Mouse (Mus musculus) CH12.LX (cell line): ENCODE results near the gene Col9a3. TPM values are rescaled to one million over a fixed set of nuclear protein-coding genes. Genes with fewer than 3 reads are reported as not detected.

ENCODE experiments used
- DNase-seq: peaks from one replicate; pipeline ENCODE4 v3.0.0-alpha.2; 2013; ENCODE audit errors: extremely low read depth
- H3K27ac ChIP-seq: 2 replicates; pipeline ENCODE4 v1.5.1; 2012; ENCODE audit warnings: low read depth, mild to moderate bottlenecking, control low read depth, moderate library complexity; ENCODE audit not compliant: insufficient read depth
- H3K27me3 ChIP-seq: replicated peaks from 2 replicates; pipeline ENCODE3; 2012; ENCODE audit warnings: inconsistent platforms
- H3K36me3 ChIP-seq, 2 experiments: replicated peaks in 1 of 2; 2 replicates each; pipeline versions ENCODE3 to v1.6.1; 2012; ENCODE audit warnings: inconsistent platforms in 1 of 2, low read length in 1 of 2, mild to moderate bottlenecking in 1 of 2, mixed read lengths in 1 of 2, moderate library complexity in 1 of 2; ENCODE audit not compliant: control insufficient read depth in 1 of 2, insufficient read depth in 1 of 2
- H3K4me1 ChIP-seq, 2 experiments: 2 replicates each; pipeline ENCODE4 v1.6.1; 2012; ENCODE audit warnings: inconsistent platforms in 1 of 2, moderate library complexity in 1 of 2; ENCODE audit not compliant: insufficient read depth in 2 of 2, control insufficient read depth in 1 of 2
- H3K4me2 ChIP-seq: 2 replicates; pipeline ENCODE4 v1.6.1; 2012; ENCODE audit warnings: low read depth, mild to moderate bottlenecking, control low read depth; ENCODE audit not compliant: poor library complexity, insufficient read depth, severe bottlenecking
- H3K4me3 ChIP-seq, 3 experiments: fragments of 150-350 bp in 1 of 3; sonication (generic) in 1 of 3; replicated peaks in 1 of 3; 2 replicates each; pipeline versions ENCODE3 to v1.5.1; 2011 to 2012; ENCODE audit warnings: low read depth in 2 of 3, low read length in 2 of 3, mild to moderate bottlenecking in 2 of 3, moderate library complexity in 2 of 3, control low read depth in 1 of 3, improper control_type of control experiment in 1 of 3, inconsistent platforms in 1 of 3, mixed read lengths in 1 of 3; ENCODE audit not compliant: poor library complexity in 1 of 3
- H3K79me2 ChIP-seq: replicated peaks from 2 replicates; pipeline ENCODE4 v1.6.1; 2012; ENCODE audit warnings: mild to moderate bottlenecking, moderate library complexity; ENCODE audit not compliant: control insufficient read depth, poor library complexity, insufficient read depth, severe bottlenecking; ENCODE audit errors: extremely low read depth
- H3K9ac ChIP-seq: 2 replicates; pipeline ENCODE4 v1.6.1; 2012; ENCODE audit warnings: low read depth, mild to moderate bottlenecking, control low read depth, moderate library complexity; ENCODE audit not compliant: insufficient read depth
- H3K9me3 ChIP-seq: replicated peaks from 2 replicates; pipeline ENCODE3; 2012; ENCODE audit warnings: low read length, inconsistent platforms, mixed read lengths
- CHD1 ChIP-seq: IDR thresholded peaks from 2 replicates; pipeline ENCODE4 v1.6.1; 2012; ENCODE audit warnings: low read depth, low read length, improper control_type of control experiment, inconsistent platforms
- CHD2 ChIP-seq: IDR thresholded peaks from 2 replicates; pipeline ENCODE4 v1.6.1; 2011; ENCODE audit warnings: low read length, improper control_type of control experiment
- CTCF ChIP-seq, 2 experiments: IDR thresholded peaks in 1 of 2; conservative IDR thresholded peaks in 1 of 2; 2 replicates each; pipeline ENCODE4 v1.5.1; 2011 to 2012; ENCODE audit warnings: low read depth in 2 of 2, low read length in 2 of 2, improper control_type of control experiment in 1 of 2, inconsistent platforms in 1 of 2, mild to moderate bottlenecking in 1 of 2, moderate library complexity in 1 of 2
- E2F4 ChIP-seq: IDR thresholded peaks from 2 replicates; pipeline ENCODE4 v1.6.1; 2011; ENCODE audit warnings: low read depth, low read length, improper control_type of control experiment; ENCODE audit not compliant: insufficient replicate concordance
- ETS1 ChIP-seq: conservative IDR thresholded peaks from 2 replicates; pipeline ENCODE4 v1.6.1; 2012; ENCODE audit warnings: low read depth, mild to moderate bottlenecking, inconsistent platforms, low read length, improper control_type of control experiment, moderate library complexity
- HCFC1 ChIP-seq: IDR thresholded peaks from 2 replicates; pipeline ENCODE4 v1.6.1; 2012; ENCODE audit warnings: low read depth, mild to moderate bottlenecking, inconsistent platforms, low read length, improper control_type of control experiment
- IRF4 ChIP-seq: IDR thresholded peaks from 2 replicates; pipeline ENCODE4 v1.6.1; 2014; ENCODE audit warnings: low read depth, mild to moderate bottlenecking, inconsistent platforms, low read length, improper control_type of control experiment
- MAX ChIP-seq: IDR thresholded peaks from 2 replicates; pipeline ENCODE4 v1.6.1; 2011; ENCODE audit warnings: low read length, improper control_type of control experiment
- MAZ ChIP-seq: IDR thresholded peaks from 2 replicates; pipeline ENCODE4 v1.6.1; 2012; ENCODE audit warnings: low read depth, mild to moderate bottlenecking, inconsistent platforms, low read length, improper control_type of control experiment, moderate library complexity
- MEF2A ChIP-seq: IDR thresholded peaks from 2 replicates; pipeline ENCODE4 v1.6.1; 2014; ENCODE audit warnings: low read depth, mild to moderate bottlenecking, inconsistent platforms, low read length, improper control_type of control experiment, borderline replicate concordance
- MXI1 ChIP-seq: IDR thresholded peaks from 2 replicates; pipeline ENCODE4 v1.6.1; 2011; ENCODE audit warnings: mild to moderate bottlenecking, low read depth, low read length, improper control_type of control experiment
- NELFE ChIP-seq: IDR thresholded peaks from 2 replicates; pipeline ENCODE4 v1.6.1; 2011; ENCODE audit warnings: low read depth, low read length, improper control_type of control experiment
- POLR2A ChIP-seq: IDR thresholded peaks from 2 replicates; pipeline ENCODE4 v1.6.1; 2011; ENCODE audit warnings: low read depth, mild to moderate bottlenecking, improper control_type of control experiment, low read length
- RCOR1 ChIP-seq: conservative IDR thresholded peaks from 2 replicates; pipeline ENCODE4 v1.6.1; 2012; ENCODE audit warnings: low read depth, mild to moderate bottlenecking, inconsistent platforms, low read length, improper control_type of control experiment
- TBP ChIP-seq: conservative IDR thresholded peaks from 2 replicates; pipeline ENCODE4 v1.6.1; 2011; ENCODE audit warnings: low read depth, low read length, improper control_type of control experiment
- TCF12 ChIP-seq: IDR thresholded peaks from 2 replicates; pipeline ENCODE4 v1.6.1; 2014; ENCODE audit warnings: low read depth, mild to moderate bottlenecking, inconsistent platforms, low read length, improper control_type of control experiment
- UBTF ChIP-seq: IDR thresholded peaks from 2 replicates; pipeline ENCODE4 v1.6.1; 2012; ENCODE audit warnings: low read depth, mild to moderate bottlenecking, inconsistent platforms, low read length, improper control_type of control experiment, moderate library complexity
- USF1 ChIP-seq: IDR thresholded peaks from 2 replicates; pipeline ENCODE4 v1.6.1; 2014; ENCODE audit warnings: low read depth, mild to moderate bottlenecking, inconsistent platforms, low read length, improper control_type of control experiment
- ZC3H11A ChIP-seq: IDR thresholded peaks from 2 replicates; pipeline ENCODE4 v1.6.1; 2012; ENCODE audit warnings: low read depth, mild to moderate bottlenecking, inconsistent platforms, low read length, improper control_type of control experiment
- ZMIZ1 ChIP-seq: IDR thresholded peaks from 2 replicates; pipeline ENCODE4 v1.6.1; 2012; ENCODE audit warnings: low read depth, mild to moderate bottlenecking, inconsistent platforms, low read length, improper control_type of control experiment
- dilution Hi-C: fragments of 300-500 bp; cut with MboI; formaldehyde crosslinking; loops from 2 replicates; pipeline ENCODE4 v1.14.3; 2020; ENCODE audit warnings: low sequenced_read_pairs; ENCODE audit not compliant: extremely low pct_unique_long_range_greater_than_20kb, extremely low pct_ligation_motif_present
- in situ Hi-C: fragments of 300-500 bp; cut with MboI; formaldehyde crosslinking; loops from 3 replicates; pipeline ENCODE4 v1.14.3; 2019; ENCODE audit warnings: low sequenced_read_pairs, low pct_ligation_motif_present, low pct_unique_long_range_greater_than_20kb, mixed read lengths
- polyA plus RNA-seq: library from polyadenylated mRNA; unstranded; fragments of >175 nt; gene quantifications from 2 replicates; pipeline ENCODE4 v1.2.1, GENCODE M21; 2012; ENCODE audit warnings: low read depth; ENCODE audit not compliant: insufficient read length
- total RNA-seq, 2 experiments: library from RNA; depleted of rRNA; stranded (reverse); fragments of 300-350 nt in 1 of 2; fragments of >200 nt in 1 of 2; gene quantifications; 2 replicates each; pipeline ENCODE4 v1.2.3; 2012 to 2014

Col9a3 gene
- total RNA-seq (2012; rRNA removed) (1.9 and 2.0 TPM in 2 replicates), total RNA-seq (2014; rRNA removed) (0.56 and 0.57 TPM in 2 replicates), polyA plus RNA-seq (0.87 and 2.1 TPM in 2 replicates)

- Histone ChIP-seq H3K27ac (no peak within 1 kb of the TSS), H3K27me3 (no peaks in the 10 kb centered on the region), H3K9ac (no peak within 1 kb of the TSS)
- in situ Hi-C loops, result no loop called here
- TF ChIP-seq ZMIZ1 (no peak), TCF12 (no peak), MAX (no peak), USF1 (no peak), MAZ (no peak), IRF4 (no peak), TBP (no peak)
- TF ChIP-seq, all 38 proteins: peak for 0
- Histone ChIP-seq H3K36me3 (peaks cover 39 to 77% of the 10 kb centered on the region in 2 experiments), H3K4me3 (no peak within 1 kb of the TSS), H3K4me2 (no peak within 1 kb of the TSS), H3K4me1 (no peaks in the 10 kb centered on the region), H3K79me2 (no peaks in the 10 kb centered on the region), H3K9me3 (no peaks in the 10 kb centered on the region)
- DNase-seq, result no peak
- dilution Hi-C loops, result no loop called here
Measured at GRCm38 (mm10) chr2:180597490-180597889, at the start of gene Col9a3. Col9a3 (plus strand) TSS chr2:180597790.

- Histone ChIP-seq H3K27me3 (no peaks in the 10 kb centered on the region), H3K36me3 (no peaks in the 10 kb centered on the region), H3K4me1 (peaks cover 0 to 10% of the 10 kb centered on the region in 2 experiments; a peak in 2 of 4 replicates), H3K4me3 (no peak overlapping the region), H3K27ac (no peak overlapping the region), H3K9ac (no peak overlapping the region), H3K4me2 (no peak overlapping the region), H3K79me2 (no peaks in the 10 kb centered on the region), H3K9me3 (no peaks in the 10 kb centered on the region)
- in situ Hi-C loops (no loop called here), dilution Hi-C loops (no loop called here)
- TF ChIP-seq ETS1, result no peak
- no peak for TF ChIP-seq USF1
- no peak for TF ChIP-seq CTCF (conservative IDR thresholded peaks at IDR 0.05 in 1 of 2, IDR thresholded peaks at IDR 0.05 in 1 of 2; ENCODE audit: low read depth in 2 of 2, low read length in 2 of 2)
- TF ChIP-seq NELFE, result no peak
- TF ChIP-seq ZC3H11A, result no peak
- no peak for TF ChIP-seq UBTF
- no peak for TF ChIP-seq CHD2
- TF ChIP-seq TBP, result no peak
- no peak for TF ChIP-seq POLR2A
- no peak for TF ChIP-seq MAZ
- TF ChIP-seq E2F4, result no peak
- no peak for TF ChIP-seq MXI1
- no peak for TF ChIP-seq MEF2A
- TF ChIP-seq CHD1, result no peak
- TF ChIP-seq RCOR1, result no peak
- no peak for TF ChIP-seq HCFC1
- TF ChIP-seq MAX, result no peak
- no peak for DNase-seq
Measured at GRCm38 (mm10) chr2:180552340-180552739, 45.2 kb upstream of the Col9a3 start.
